ENCODE assay signal across 7 mouse cellular contexts in genomic region chr4:45409270-45409669, GRCm38 (mm10). TPM values are rescaled to one million over a fixed set of nuclear protein-coding genes. Genes with fewer than 3 reads are reported as not detected.
DNase-seq lines count a peak whose midpoint lies in the region; ATAC-seq and TF ChIP-seq lines count a peak whose summit lies in the region.

No protein-coding gene starts in this region.

- peak overlapping the region; percentile 86 for H3K4me2 ChIP-seq in hindbrain, embryonic 14.5 days (replicated peaks)

- H3K9ac ChIP-seq in hindbrain, embryonic 14.5 days, result peak overlapping the region; percentile 98

- H3K36me3 ChIP-seq in hindbrain, embryonic 14.5 days (replicated peaks; ENCODE audit: control insufficient read depth, insufficient read depth), result peaks cover 4% of the 10 kb centered on the region
- H3K36me3 ChIP-seq in small intestine, adult 2 months (ENCODE audit: control insufficient read depth, insufficient read depth, low read length), result peaks cover 3% of the 10 kb centered on the region; the same call in 1 of the 2 replicates

- H3K4me1 ChIP-seq in hindbrain, embryonic 14.5 days (replicated peaks; ENCODE audit: control insufficient read depth, insufficient read depth, low read length), result peaks cover 17% of the 10 kb centered on the region
- H3K4me1 ChIP-seq in small intestine, adult 2 months (ENCODE audit: control insufficient read depth, insufficient read depth, insufficient read length, low read length), result peaks cover 7% of the 10 kb centered on the region; the same call in 1 of the 2 replicates

- TF ChIP-seq POLR2A in small intestine, adult 2 months (IDR thresholded peaks at IDR 0.05; ENCODE audit: low read depth, low read length), result peak; percentile 23; the same call in 1 of the 2 replicates

- peak overlapping the region; percentile 99 for H3K4me3 ChIP-seq in hindbrain, embryonic 14.5 days (replicated peaks; ENCODE audit: low read length)
- peak overlapping the region; percentile 99 for H3K4me3 ChIP-seq in small intestine, adult 2 months (ENCODE audit: low read depth, low read length)

- peak overlapping the region; percentile 86 for H3K27ac ChIP-seq in hindbrain, embryonic 14.5 days
- peak overlapping the region; percentile 95 for H3K27ac ChIP-seq in small intestine, adult 2 months (ENCODE audit: insufficient read depth, low read depth, low read length)

- 2% methylated on average over 10 of the region's 10 CpGs for WGBS in hindbrain, embryonic 14.5 days
- under 1% methylated on average over 10 of the region's 10 CpGs for WGBS in small intestine, adult 2 months

- TF ChIP-seq CTCF in small intestine, adult 2 months (IDR thresholded peaks at IDR 0.05; ENCODE audit: extremely low read depth, insufficient read length, insufficient replicate concordance, low read depth, low read length), result no peak

- DNase-seq in WW6 (ENCODE audit: low read depth, low spot score), result peak; percentile 47
- peak; percentile 70 for DNase-seq in cerebellum, adult 9-11 months
- peak; percentile 78 for DNase-seq in hindbrain, embryonic 14.5 days (ENCODE audit: low spot score)
- peak; percentile 24 to 46 for DNase-seq in left cerebral cortex, postnatal 14 days (ENCODE audit: low spot score in 2 of 2)

- intact Hi-C loops in left cerebral cortex, postnatal 14 days (cut with DNase I), result loop anchor here (5.0 kb wide), 1 partner anchor 392 kb away; the partner anchor contains the start of gene Polr1e

- H3K27me3 ChIP-seq in hindbrain, embryonic 14.5 days (ENCODE audit: control insufficient read depth, insufficient read depth, low read length), result no peaks in the 10 kb centered on the region
- H3K27me3 ChIP-seq in small intestine, adult 2 months (ENCODE audit: control insufficient read depth, insufficient read depth, low read length), result no peaks in the 10 kb centered on the region

- ATAC-seq in frontal cortex, adult (ENCODE audit: low TSS enrichment), result peak; percentile 39
- no peak; the same call in 1 of the 2 replicates for ATAC-seq in hindbrain, embryonic 14.5 days (ENCODE audit: low FRiP score)
- ATAC-seq in megakaryocyte progenitor cell, adult 5-6 weeks (replicated peaks; ENCODE audit: poor library complexity), result peak; percentile 52

- H3K9me3 ChIP-seq in hindbrain, embryonic 14.5 days (ENCODE audit: control insufficient read depth, low read length), result no peaks in the 10 kb centered on the region

RNA-seq across cellular contexts. Expression of gene Slc25a51, which starts 0.7 kb away (rescaled TPM):
- polyA plus RNA-seq in hindbrain, embryonic 14.5 days (2014; fragmentation: Nextera tagmentation; extraction: Ambion mirVana), result 69.3 and 79.1 TPM in 2 replicates
- 100 to 1,000 TPM; 110 to 111 TPM for total RNA-seq in left cerebral cortex, postnatal 14 days (2021)
- total RNA-seq in megakaryocyte progenitor cell, adult 5-6 weeks (2015), result 37.6 and 43.2 TPM in 2 replicates
- total RNA-seq in megakaryocyte progenitor cell, adult 5-6 weeks (2017), result 38.7 and 40.5 TPM in 2 replicates
- polyA plus RNA-seq in small intestine, adult 2 months (2012; rRNA removed), result 66.7 and 67.2 TPM in 2 replicates
